Mouse (Mus musculus): ENCODE results near the gene Ubqln4. TPM values are rescaled to one million over a fixed set of nuclear protein-coding genes. Genes with fewer than 3 reads are reported as not detected.

The Ubqln4 gene
- polyA plus RNA-seq (2015; fragmentation: Illumina TruSeq; extraction: RNeasy Lipid Tissue Mini Kit (QIAGEN cat#74804); ENCODE audit: insufficient read depth, low replicate concordance): 35.5 TPM

DNA sequence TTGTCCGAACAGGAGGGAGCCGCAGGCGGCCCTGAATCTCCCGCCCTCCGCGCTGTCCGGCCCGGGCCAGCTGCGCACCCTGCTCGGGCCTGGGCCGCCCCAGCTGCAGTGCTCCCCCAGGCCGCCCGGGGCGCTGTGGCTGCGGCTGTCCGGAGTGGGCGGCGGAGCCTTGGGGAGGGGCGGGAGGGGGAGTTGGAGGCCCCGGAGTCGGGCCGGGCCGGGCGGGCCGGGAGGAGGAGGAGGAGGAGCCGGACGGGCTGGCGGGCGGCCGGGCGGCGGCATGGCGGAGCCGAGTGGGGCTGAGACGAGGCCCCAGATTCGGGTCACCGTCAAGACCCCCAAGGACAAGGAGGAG is at the start of gene Ubqln4:
TSS of gene Ubqln4 (plus strand) at position 234 of the 355 bp plus-strand sequence.

DNA sequence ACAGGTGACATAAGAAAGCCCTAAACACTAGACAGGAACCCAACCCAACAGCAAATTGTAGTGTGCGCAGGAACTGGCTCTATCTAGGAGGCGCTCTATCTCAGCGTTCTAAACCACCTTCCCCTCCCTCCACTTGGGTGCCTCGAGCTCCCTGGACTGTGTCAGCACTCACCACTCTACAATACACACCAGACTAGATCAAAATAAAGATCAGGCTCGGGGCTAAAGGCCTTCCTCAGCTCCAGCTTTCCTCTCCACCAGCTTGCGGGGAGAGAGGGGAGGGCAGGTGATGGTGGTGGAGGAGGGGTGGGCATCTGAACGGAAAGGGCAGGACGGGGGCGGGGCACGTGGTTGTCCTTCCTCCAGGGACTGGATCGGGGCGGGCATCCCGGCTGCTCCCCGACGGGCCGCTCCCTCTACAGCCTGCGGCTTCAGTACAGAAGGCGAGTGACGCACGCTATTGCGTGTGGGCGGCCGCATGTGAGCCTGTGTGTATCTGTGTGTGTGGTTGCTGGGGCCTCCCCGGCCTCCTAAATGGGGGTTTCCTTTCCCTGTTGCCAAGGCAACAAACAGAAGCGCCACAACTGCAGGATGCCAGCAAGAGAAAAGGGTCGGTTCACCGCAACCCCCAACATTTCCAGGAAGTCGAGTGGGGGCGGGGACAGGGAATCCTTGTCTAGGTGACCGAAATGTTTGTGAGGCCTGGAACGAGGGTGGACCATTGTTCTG is 43.7 kb upstream of the Ubqln4 start, which contains the start of gene Lmna:
TSS of gene Lmna (minus strand) at position 265 of the 729 bp plus-strand sequence.

DNA sequence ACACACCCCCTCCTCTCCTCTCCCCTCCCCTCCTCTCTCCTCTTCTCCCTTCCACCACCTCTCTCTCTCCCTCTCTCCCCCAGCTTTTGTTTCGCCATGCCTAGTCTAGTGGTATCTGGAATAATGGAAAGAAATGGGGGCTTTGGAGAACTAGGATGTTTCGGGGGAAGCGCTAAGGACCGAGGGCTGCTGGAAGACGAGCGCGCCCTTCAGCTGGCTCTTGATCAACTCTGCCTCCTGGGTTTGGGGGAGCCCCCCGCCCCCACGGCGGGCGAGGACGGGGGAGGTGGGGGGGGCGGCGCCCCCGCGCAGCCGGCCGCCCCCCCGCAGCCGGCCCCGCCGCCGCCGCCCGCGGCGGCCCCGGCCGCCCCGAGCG is 21.3 kb upstream of the Ubqln4 start, which contains the start of gene Mex3a:
TSS of gene Mex3a (plus strand) at position 97 of the 376 bp plus-strand sequence.

DNA sequence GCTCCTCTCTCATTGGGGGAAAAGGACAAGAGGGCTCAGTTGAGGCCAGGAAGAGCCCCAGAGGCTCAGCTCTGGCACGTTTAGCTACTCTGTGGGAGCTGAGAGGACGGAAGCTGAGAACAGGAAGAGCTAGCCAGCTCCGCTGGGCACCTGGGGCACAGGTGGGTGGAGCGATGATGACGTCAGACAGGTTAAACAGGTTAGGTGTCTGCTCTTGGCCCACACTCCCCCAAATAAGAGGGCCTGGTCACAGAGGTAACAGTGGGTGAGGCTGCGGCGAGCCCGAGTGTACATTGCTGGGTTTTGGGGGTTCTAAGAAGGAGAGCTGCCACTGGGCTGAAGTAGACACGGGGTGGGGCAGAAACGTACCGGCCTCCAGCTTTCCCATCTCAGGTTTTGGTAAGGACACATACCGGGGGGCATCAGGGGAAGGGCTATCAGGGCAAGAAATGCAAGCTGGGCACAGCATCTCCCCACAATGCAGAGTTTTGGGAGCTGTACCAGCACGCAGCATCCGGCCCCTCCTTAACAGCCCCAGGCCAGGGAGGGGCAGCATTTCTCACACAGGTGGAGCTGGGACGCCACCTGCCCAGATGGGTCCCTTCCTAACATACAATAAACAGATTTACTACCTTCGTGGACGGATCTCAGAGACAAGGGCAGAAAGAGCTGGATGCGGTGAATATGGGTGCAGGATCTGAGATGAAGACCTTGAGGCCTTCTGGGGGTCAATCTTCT is 5.2 kb upstream of the Ubqln4 start, which contains the start of gene Rab25:
TSS of gene Rab25 (minus strand) at position 121 of the 738 bp plus-strand sequence.

DNA sequence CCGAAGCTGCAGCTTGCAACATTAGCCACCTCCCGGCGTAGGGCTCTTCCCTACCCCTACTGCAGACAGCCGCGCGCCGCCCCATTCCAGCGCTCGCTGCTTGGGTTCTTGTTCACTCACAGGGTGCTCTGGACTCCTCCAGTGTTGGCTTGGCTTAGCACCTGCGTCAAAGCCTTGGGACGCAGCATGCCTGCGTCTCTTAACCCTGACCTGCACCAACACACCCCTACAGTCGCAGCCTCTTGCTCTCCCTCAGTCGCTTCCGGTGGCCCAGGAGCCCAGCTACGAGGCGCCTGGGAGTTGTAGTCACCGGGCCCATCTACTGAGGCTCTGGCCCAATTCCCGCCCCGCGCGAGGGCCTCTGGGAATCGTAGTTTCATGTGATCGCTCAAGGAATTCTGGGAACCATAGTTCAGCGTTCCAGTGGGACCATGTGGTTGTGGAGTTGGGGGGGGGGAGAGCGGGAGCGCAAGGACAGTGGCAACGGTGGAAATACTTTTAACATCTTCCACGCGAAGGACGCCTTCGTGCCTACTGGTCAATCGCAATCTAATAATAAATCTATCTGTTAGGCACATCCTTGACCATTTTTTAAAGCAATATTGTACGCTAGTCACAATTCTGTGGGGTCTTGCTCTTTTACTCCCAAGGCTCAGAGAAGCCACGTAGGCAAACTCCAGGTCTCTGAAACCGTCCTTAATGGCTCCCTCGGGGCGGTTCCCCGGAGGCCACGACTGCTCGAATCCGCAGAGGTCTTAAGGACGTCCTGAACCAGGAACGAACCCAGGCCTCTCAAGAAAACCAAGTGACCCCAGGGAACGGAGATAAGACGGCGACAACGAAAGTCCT is 658 bp upstream of the Ubqln4 start, which contains the start of gene Lamtor2:
TSS of gene Lamtor2 (minus strand) at position 399 of the 849 bp plus-strand sequence.

DNA sequence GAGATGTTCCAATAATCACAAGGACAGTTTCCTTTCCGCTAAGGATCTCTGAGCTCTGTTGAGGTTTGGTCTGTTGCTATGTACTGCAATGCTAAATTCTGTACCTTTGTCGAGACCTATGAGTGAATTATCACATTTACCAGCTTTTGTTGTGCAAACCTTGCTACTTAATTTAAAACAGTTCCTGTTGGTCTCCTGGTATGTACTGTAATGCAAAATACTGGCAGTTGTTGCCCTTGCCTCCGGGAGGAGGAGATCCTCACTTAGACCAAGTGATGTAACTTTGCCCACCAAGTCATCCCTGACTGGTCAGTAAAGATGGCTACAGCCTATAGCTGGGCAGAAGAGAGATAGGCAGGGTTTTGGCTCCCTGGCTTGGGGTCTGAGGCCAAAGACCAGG is 22.0 kb downstream of the Ubqln4 start, which contains the start of gene Ssr2:
TSS of gene Ssr2 (plus strand) at position 337 of the 400 bp plus-strand sequence.

DNA sequence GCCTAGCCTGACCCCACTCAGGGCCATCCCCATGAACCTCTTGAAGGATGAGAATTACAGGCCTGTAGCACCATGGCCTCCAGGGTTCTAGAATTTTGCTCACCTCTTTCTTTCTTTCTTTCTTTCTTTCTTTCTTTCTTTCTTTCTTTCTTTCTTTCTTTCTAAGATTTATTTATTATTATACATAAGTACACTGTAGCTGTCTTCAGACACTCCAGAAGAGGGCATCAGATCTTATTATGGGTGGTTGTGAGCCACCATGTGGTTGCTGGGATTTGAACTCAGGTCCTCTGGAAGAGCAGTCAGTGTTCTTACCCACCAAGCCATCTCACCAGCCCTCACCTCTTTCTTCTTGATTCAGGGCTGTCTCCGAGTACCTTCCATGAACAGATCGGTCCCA is 52.1 kb downstream of the Ubqln4 start, which contains the start of gene Arhgef2:
TSS of gene Arhgef2 (plus strand) at position 301 of the 400 bp plus-strand sequence.

Other genes starting within 250 kb of the Ubqln4 start
- 91.9 TPM for gene Glmp, start 228.7 kb upstream of the Ubqln4 start, polyA plus RNA-seq (2015; fragmentation: Illumina TruSeq; extraction: RNeasy Lipid Tissue Mini Kit (QIAGEN cat#74804); ENCODE audit: insufficient read depth, low replicate concordance)
- 0.22 TPM for gene Tmem79, start 217.6 kb upstream of the Ubqln4 start, polyA plus RNA-seq (2015; fragmentation: Illumina TruSeq; extraction: RNeasy Lipid Tissue Mini Kit (QIAGEN cat#74804); ENCODE audit: insufficient read depth, low replicate concordance)
- 81.8 TPM for gene Smg5, start 217.5 kb upstream of the Ubqln4 start, polyA plus RNA-seq (2015; fragmentation: Illumina TruSeq; extraction: RNeasy Lipid Tissue Mini Kit (QIAGEN cat#74804); ENCODE audit: insufficient read depth, low replicate concordance)
- gene Paqr6, start 189.2 kb upstream of the Ubqln4 start, polyA plus RNA-seq (2015; fragmentation: Illumina TruSeq; extraction: RNeasy Lipid Tissue Mini Kit (QIAGEN cat#74804); ENCODE audit: insufficient read depth, low replicate concordance): 1.5 TPM
- gene Bglap3, start 181.0 kb upstream of the Ubqln4 start, polyA plus RNA-seq (2015; fragmentation: Illumina TruSeq; extraction: RNeasy Lipid Tissue Mini Kit (QIAGEN cat#74804); ENCODE audit: insufficient read depth, low replicate concordance): 0.15 TPM
- not detected for gene Bglap2, start 175.1 kb upstream of the Ubqln4 start, polyA plus RNA-seq (2015; fragmentation: Illumina TruSeq; extraction: RNeasy Lipid Tissue Mini Kit (QIAGEN cat#74804); ENCODE audit: insufficient read depth, low replicate concordance)
- gene Bglap, start 169.3 kb upstream of the Ubqln4 start, polyA plus RNA-seq (2015; fragmentation: Illumina TruSeq; extraction: RNeasy Lipid Tissue Mini Kit (QIAGEN cat#74804); ENCODE audit: insufficient read depth, low replicate concordance): 0.97 TPM
- 20.9 TPM for gene Pmf1, start 143.4 kb upstream of the Ubqln4 start, polyA plus RNA-seq (2015; fragmentation: Illumina TruSeq; extraction: RNeasy Lipid Tissue Mini Kit (QIAGEN cat#74804); ENCODE audit: insufficient read depth, low replicate concordance)
- gene Slc25a44, start 128.6 kb upstream of the Ubqln4 start, polyA plus RNA-seq (2015; fragmentation: Illumina TruSeq; extraction: RNeasy Lipid Tissue Mini Kit (QIAGEN cat#74804); ENCODE audit: insufficient read depth, low replicate concordance): 17.2 TPM
- 53.1 TPM for gene Sema4a, start 92.6 kb upstream of the Ubqln4 start, polyA plus RNA-seq (2015; fragmentation: Illumina TruSeq; extraction: RNeasy Lipid Tissue Mini Kit (QIAGEN cat#74804); ENCODE audit: insufficient read depth, low replicate concordance)
- gene Lmna, start 43.8 kb upstream of the Ubqln4 start, polyA plus RNA-seq (2015; fragmentation: Illumina TruSeq; extraction: RNeasy Lipid Tissue Mini Kit (QIAGEN cat#74804); ENCODE audit: insufficient read depth, low replicate concordance): 2.3 TPM
- gene Mex3a, start 21.4 kb upstream of the Ubqln4 start, polyA plus RNA-seq (2015; fragmentation: Illumina TruSeq; extraction: RNeasy Lipid Tissue Mini Kit (QIAGEN cat#74804); ENCODE audit: insufficient read depth, low replicate concordance): 1.9 TPM
- not detected for gene Rab25, start 5.5 kb upstream of the Ubqln4 start, polyA plus RNA-seq (2015; fragmentation: Illumina TruSeq; extraction: RNeasy Lipid Tissue Mini Kit (QIAGEN cat#74804); ENCODE audit: insufficient read depth, low replicate concordance)
- 54.4 TPM for gene Lamtor2, start 684 bp upstream of the Ubqln4 start, polyA plus RNA-seq (2015; fragmentation: Illumina TruSeq; extraction: RNeasy Lipid Tissue Mini Kit (QIAGEN cat#74804); ENCODE audit: insufficient read depth, low replicate concordance)
- 101 TPM for gene Ssr2, start 22.1 kb downstream of the Ubqln4 start, polyA plus RNA-seq (2015; fragmentation: Illumina TruSeq; extraction: RNeasy Lipid Tissue Mini Kit (QIAGEN cat#74804); ENCODE audit: insufficient read depth, low replicate concordance)
- gene Arhgef2, start 52.2 kb downstream of the Ubqln4 start, polyA plus RNA-seq (2015; fragmentation: Illumina TruSeq; extraction: RNeasy Lipid Tissue Mini Kit (QIAGEN cat#74804); ENCODE audit: insufficient read depth, low replicate concordance): 104 TPM
- gene Rxfp4, start 99.4 kb downstream of the Ubqln4 start, polyA plus RNA-seq (2015; fragmentation: Illumina TruSeq; extraction: RNeasy Lipid Tissue Mini Kit (QIAGEN cat#74804); ENCODE audit: insufficient read depth, low replicate concordance): not detected
- gene Khdc4, start 132.0 kb downstream of the Ubqln4 start, polyA plus RNA-seq (2015; fragmentation: Illumina TruSeq; extraction: RNeasy Lipid Tissue Mini Kit (QIAGEN cat#74804); ENCODE audit: insufficient read depth, low replicate concordance): 111 TPM
- gene Rit1, start 163.1 kb downstream of the Ubqln4 start, polyA plus RNA-seq (2015; fragmentation: Illumina TruSeq; extraction: RNeasy Lipid Tissue Mini Kit (QIAGEN cat#74804); ENCODE audit: insufficient read depth, low replicate concordance): 41.7 TPM
- 8.3 TPM for gene Syt11, start 221.4 kb downstream of the Ubqln4 start, polyA plus RNA-seq (2015; fragmentation: Illumina TruSeq; extraction: RNeasy Lipid Tissue Mini Kit (QIAGEN cat#74804); ENCODE audit: insufficient read depth, low replicate concordance)

Measured in spleen, adult 10 weeks (tissue).